Mouse (Mus musculus): ENCODE measurements at regions not wholly inside any gene's neighbourhood (a gene's known extent, or its start where the extent isn't known, plus 50 kb on each side); places are given as distances from the start of the nearest gene placed in this dataset.

DNA sequence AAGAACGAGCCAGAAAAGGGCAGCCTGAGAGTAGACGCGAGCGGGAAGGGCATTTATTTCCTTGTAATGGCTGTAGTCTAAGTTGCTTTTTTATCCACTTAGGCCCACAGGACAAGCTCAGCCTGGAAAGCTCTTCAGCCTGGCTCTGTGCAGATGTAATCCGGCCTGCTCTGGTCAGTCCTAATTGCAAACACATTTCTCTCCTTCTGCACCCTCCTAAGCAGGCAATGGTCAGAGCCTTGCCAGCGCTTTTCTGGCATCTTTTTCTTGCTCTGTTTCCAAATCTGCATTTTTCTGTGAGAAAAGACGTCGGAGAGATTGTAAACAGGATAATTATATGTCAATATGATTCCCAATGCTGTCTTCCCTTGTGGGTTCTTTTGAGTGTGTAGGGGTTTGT, 224.3 kb upstream of the Tank start:
- no peak for DNase-seq (ENCODE audit: low spot score)

DNA sequence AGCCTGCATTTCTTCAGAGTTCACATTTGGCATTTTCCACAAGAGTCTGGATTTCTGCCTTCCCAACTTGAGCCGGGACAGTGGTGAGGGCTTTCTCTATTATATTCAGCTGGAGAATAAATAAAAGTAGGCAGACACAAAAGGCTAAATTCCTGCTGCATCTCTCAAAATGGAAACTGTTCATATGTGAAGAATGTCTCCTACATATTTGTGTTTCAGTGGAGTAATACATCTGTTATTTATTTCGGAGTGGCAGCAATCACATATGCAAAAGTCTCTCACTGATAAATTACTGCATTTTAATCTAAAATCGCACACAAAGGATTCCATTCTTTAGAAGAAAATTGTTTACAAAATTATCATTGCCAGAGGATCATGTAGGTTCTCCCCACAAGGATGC, 230.9 kb upstream of the Tank start:
- DNase-seq (ENCODE audit: low spot score): no peak

DNA sequence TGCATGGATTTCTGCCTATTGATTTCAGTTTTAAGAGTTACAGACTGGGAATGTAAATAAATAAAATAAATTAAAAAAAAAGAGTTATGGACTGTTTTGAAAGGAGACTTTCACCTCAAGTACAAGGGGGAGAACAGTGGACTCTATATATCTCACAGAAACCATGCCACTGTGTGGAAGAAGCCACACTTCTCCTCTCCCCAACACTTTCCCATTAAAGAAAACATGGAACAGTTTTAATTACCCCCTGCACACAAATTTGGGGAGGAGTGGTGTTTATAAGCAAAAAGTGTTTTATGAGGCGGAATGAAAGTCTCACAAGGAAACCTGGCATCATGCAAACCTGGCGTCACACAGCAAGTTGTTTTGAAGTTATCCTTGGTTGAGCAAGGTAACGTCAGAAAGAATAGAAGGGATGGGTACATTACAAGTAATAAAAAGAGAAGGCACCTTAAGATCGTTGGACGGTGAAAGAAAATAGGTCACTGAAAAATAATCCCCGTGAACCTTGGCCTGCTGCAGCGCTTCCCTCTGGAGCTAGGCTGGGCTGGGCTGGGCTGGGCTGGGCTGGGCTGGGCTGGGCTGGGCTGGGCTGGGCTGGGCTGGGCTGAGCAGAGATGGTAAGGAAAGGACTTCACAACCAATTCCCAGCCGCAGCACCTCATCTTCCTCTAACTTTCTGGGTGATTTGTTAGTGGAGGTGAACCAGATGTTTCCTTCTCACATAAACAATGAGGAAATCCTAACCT, 232.2 kb upstream of the Tank start:
- DNase-seq (ENCODE audit: low spot score): no peak

DNA sequence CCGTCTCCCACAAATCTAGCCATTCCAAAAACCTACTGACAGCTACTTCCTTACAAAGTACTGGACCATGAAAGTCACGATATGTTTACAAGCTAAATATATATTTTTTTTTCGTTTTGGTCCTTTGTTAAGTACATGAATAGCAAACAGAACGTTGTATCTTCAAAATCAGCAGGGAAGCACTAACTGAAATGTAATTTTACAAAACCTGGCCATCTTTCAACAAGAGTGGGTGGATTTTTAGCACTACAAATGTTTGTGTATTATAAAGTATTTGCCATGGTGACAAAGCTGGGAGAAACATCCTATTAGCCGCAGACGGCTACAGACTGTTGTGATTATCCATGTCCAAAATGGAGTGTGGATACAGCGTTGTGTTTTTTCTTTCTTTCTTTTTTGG, 233.1 kb upstream of the Tank start:
- DNase-seq (ENCODE audit: low spot score): no peak

- DNase-seq (ENCODE audit: low spot score): no peak
Measured at GRCm38 (mm10) chr2:61344556-61345131, 233.7 kb upstream of the Tank start.

GRCm38 (mm10) chr2:61341254-61341653, 237.1 kb upstream of the Tank start:
- no peak for DNase-seq (ENCODE audit: low spot score)

DNA sequence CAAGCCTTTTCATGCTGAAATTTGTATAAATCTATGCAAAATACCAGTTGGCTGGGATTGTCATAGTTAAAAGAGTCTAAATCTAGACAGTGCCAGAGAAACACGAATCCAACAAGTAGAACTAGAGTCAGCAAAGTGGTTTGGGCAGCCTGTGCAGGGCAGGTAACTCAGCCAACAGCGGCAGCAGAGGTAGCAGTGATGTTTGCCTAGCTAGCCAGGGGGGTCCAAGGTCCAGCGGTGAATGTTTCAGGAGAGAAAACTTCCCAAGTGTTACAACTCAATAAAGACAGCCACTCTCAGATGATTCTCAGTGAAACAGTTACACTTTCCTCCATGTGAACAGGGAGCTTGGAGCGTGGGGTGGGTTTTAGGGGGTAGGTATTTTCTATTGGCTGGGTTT, 259.2 kb upstream of the Tank start:
- DNase-seq (ENCODE audit: low spot score): no peak

DNA sequence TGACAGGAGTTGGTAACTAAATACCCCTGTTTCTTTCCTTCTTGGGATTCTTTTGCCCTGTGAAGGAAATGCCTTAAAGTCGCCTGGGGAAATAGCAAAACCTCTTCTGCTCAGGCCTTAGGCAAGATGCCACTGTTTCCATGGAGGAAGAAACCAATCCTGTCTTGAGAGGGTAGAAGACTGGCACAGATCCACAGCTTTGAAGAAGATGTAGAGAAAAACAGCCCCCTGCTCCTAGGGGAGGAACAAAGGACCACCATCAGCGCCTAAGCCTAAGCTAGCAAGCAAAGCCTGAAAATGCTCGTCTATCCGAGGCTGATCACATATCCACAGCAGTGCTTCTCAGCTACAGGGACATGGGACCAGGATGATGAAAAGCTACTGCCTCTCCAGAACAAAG, 268.0 kb upstream of the Tank start:
- DNase-seq (ENCODE audit: low spot score): no peak

DNA sequence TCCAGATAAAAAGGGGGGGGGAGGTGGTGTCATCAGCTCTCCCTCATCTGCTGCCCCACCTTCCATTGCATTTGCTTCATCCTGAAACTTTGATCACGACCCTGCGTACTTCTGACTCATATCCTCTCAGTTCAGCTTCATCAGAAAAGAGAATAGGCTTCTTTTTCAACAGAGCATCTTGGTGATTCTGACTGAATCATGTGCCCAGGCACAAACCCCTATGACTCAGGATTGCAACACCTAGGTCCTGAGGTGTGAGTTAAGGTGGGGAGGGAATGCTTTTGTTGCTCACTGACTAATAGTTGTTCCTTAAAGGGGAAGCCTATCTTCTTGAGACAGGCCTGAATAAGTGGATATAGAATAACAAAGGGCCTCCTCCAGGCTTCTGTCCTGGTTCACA, 269.2 kb upstream of the Tank start:
- no peak for DNase-seq (ENCODE audit: low spot score)

DNA sequence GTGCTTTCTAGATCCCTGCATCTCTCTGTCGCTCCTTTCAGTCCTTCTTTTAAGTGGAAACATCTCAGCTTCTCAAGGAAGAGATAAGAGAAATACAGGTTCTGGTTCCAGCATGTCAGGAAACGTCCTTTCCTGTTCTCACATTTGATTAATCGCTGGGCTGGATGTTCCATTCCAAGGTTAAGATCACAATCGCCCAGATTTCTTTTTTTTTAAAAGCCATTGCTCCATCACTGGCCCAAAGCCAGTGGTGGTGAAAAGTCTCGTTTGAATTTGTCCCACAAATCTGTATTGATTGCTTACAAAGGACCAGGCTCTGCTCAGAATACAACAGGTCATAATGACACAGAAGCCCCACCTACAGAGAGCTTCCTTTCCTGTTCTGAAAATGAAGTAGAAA, 281.2 kb upstream of the Tank start:
- no peak for DNase-seq (ENCODE audit: low spot score)

DNA sequence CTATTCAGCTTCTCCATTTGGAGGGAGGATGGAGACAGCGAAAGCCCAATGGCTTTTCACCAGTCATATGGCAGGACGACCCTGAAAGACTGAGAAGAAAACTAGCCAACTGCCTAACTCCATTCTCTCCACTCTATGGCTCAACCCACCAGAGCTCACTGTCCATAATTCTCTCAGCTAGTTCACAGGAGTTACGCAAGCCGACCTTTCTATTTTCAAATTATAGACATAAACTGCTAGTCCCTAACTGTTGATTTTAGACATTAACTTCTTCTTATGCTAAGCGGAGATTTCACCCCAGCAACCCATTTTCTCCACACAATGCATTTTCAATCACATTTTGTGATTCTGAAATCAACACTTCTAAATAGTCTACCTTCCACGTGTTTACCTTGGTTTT, 281.8 kb upstream of the Tank start:
- no peak for DNase-seq (ENCODE audit: low spot score)

GRCm38 (mm10) chr2:61295261-61295964, 283.0 kb upstream of the Tank start:
- no peak for DNase-seq (ENCODE audit: low spot score)

DNA sequence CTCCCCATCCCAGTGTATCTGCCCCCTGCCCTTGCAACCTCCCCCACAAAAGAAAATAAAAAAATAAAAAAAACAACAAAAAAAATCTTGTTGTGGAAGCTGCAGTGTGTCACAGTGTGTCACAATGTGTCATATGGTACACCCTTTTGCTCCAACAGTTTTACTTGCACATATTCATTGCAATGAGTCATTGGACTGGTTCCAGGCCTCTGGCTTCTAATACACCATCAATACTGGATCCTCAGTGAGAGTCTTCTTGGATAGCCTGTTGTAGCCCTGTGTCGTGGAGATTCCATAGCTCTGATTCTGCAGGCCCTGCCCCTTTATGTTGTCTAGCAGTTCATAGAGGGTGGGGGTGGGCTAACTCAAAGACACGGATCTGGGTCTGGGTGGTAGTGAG, 290.1 kb upstream of the Tank start:
- DNase-seq (ENCODE audit: low spot score): no peak

GRCm38 (mm10) chr2:61284706-61285105, 293.7 kb upstream of the Tank start:
- DNase-seq (ENCODE audit: low spot score): no peak

DNA sequence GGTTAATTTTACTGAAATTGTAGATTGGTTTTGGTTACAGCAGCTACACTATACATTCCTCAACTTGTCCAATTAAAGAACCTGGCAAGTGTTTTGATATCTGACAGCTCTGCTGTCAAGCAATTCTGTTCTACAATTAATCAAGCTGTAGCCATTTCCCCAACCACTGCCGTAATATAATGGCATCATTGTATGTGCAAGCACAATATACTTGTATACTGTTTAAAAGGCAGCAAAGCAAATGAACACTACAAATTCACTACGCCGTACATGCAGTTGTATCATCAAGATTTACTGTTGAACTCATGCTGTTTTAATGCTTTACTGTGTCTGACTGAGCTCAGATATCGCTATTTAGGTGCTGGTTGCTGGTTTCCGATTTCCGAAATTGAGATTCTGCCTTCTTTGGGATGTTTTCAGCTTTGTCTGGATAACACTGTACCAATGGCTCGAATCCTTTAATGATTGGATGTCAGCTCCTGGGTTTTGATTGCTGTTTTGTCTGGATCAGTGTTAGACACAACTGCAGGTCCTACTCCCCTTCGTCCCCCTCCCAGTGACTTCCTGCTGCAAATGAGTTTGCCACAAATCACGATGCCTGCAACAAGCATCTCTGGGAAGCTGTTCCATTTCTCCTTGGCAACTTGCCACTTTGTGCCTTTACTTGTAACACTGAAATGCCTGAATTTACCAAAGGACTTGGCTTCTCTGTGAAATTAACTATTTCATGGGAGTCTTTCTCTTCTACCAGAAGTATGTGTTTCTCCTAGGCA, 294.4 kb upstream of the Tank start:
- DNase-seq (ENCODE audit: low spot score): no peak

- no peak for DNase-seq (ENCODE audit: low spot score)
Measured at GRCm38 (mm10) chr2:61272721-61273120, 305.7 kb upstream of the Tank start.

DNA sequence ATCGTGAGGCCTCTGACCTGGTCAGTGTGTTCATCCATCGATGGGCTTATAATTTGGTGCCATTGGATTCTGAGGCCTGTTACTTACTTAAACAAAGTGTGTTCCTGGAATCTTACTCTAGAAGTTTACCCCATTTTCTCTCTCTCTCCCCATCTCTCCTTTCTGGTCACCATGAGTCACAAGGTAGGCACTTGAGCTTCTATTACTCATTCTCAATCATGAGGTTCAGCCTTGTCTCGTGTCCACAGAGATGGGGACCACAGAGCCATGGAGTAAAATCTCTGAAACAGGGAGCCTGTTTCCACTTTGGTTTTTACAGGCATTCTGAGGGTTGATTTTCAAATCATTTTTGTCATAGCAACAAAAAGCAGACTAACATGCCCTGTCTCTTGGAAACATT, 304.7 kb upstream of the Rbms1 start:
- no peak for DNase-seq (ENCODE audit: low spot score)

DNA sequence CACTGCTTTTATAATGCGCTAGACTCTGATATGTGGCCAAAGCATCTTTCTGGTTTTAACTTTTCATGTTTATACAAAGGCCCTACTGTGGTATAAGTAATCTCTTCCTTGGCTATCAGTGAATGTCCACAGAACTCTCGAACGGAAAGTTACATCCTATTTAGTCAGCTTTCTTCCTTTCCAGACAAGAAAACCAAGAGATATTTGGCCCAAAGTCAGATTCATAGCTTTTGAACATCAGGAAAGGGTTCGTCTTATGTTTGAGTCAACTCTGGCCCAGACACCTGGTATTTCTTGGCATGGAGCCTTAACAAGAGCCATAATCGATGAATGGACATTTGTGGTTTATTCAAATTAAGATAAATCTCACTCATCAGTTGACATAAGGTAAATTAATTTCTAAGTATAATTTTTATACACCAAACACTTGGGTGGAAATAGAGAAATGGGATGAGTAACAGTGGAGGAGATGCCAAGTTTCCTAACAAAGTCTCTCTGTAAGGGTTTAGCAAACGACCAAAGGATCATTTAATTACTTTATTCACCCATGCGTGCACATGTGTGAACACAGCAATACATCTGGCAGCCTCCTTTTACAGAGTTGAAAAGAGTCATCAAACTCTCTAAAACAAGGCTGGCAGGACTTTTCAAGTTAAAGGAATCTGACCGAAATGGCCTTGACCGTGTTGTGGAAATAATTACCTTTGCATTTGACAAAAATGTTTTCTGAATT, 287.2 kb upstream of the Rbms1 start:
- no peak for DNase-seq (ENCODE audit: low spot score)

GRCm38 (mm10) chr2:61247956-61248355, 285.0 kb upstream of the Rbms1 start:
- DNase-seq (ENCODE audit: low spot score): no peak

- DNase-seq (ENCODE audit: low spot score): no peak
Measured at GRCm38 (mm10) chr2:61247336-61247735, 284.3 kb upstream of the Rbms1 start.

- DNase-seq (ENCODE audit: low spot score): no peak
Measured at GRCm38 (mm10) chr2:61246691-61247258, 283.8 kb upstream of the Rbms1 start.

DNA sequence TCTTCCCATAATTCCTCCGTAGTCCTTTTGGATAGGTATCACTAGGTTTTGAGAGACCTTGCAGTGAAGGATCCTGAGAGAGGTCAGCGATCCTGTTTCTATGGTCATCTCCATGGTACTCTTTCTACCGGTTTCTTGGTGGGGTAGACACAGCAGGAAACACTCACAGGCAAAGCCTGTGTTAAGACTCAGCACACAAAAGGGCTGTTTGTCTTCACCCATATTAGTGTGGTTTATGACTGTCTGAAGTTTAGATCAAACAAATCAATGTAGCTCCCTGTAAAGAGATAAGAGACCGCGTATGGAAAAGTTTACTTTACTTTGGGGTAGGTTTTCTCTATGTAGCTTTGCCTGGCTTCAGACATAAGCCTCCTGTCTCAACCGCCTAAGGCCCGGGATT, 282.5 kb upstream of the Rbms1 start:
- DNase-seq (ENCODE audit: low spot score): no peak

Data from urinary bladder, adult 2 months (tissue).